Mouse (Mus musculus) Patski (cell line): ENCODE results near the gene Ptprg. TPM values are rescaled to one million over a fixed set of nuclear protein-coding genes. Genes with fewer than 3 reads are reported as not detected.
"Not testable (repeated sequence)": the region's sequence is repeated elsewhere in the genome, so short reads cannot be mapped to it uniquely, and the experiment has no call there.

Source experiments
- ATAC-seq: fragments of 100-300 bp; one replicate; pipeline ENCODE4 v1.8.0; 2021
- CTCF ChIA-PET: fragments of 350-600 bp; sonication (Branson Sonifier 250); formaldehyde crosslinking; loops from one replicate; lab custom pipeline; 2022; ENCODE audit warnings: inconsistent platforms; lab: Charles Lee
- POLR2A ChIA-PET: fragments of 350-600 bp; sonication (Branson Sonifier 250); formaldehyde crosslinking; loops from one replicate; lab custom pipeline; 2022; ENCODE audit warnings: antibody characterized with exemption, inconsistent platforms; lab: Charles Lee
- DNase-seq: peaks from one replicate; pipeline ENCODE4 v3.0.0-alpha.2; 2011; ENCODE audit warnings: low read depth, low spot score
- H3K27me3 ChIP-seq: fragments of 371-371 bp; one replicate; pipeline ENCODE4 v1.5.1; 2021
- CTCF ChIP-seq: fragments of 100-300 bp; IDR thresholded peaks from one replicate; pipeline ENCODE4 v1.5.1; 2021
- in situ Hi-C: fragments of 300-500 bp; cut with MboI; formaldehyde crosslinking; loops from 3 replicates; pipeline ENCODE4 v1.11.1; 2018; ENCODE audit warnings: low pct_unique_long_range_greater_than_20kb, mixed read lengths
- polyA plus RNA-seq: library from polyadenylated mRNA; unstranded; gene quantifications from one replicate; pipeline ENCODE4 v1.2.3, GENCODE M21; 2021

The Ptprg gene
- polyA plus RNA-seq, 1 experiment from 2014 or later: 40.1 TPM

DNA sequence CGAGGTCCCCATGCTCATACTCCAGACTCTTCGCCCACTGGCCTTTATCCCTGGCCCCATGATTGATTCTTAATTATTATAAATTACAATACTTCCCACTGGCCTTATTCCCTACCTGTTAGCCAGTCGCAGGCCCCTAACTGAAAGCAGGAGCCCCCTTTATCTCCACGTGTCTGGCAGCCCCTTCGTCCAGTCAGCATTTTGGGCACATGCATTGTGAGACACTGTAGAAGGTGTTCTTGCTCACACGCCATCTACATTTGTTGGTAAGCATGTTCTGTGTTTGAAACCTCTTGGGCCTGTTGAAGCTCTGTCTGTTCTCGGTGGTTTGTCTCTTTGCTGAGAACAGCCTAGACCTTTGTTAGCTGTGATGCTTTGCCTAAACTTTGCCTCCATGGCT is 259.0 kb downstream of the Ptprg start:
- CTCF ChIA-PET: interaction anchor here (1.2 to 1.7 kb wide), 2 partner anchors 10 to 38 kb away, joined by 3 read pairs; no protein-coding TSS in a partner anchor
- DNase-seq (no peak), ATAC-seq (no peak)
- H3K27me3 ChIP-seq: no peaks in the 10 kb centered on the region
- in situ Hi-C loops: no loop called here
- TF ChIP-seq CTCF: no peak
- POLR2A ChIA-PET: interaction anchor here (1.2 kb wide), 1 partner anchor 40 kb away, joined by 3 read pairs; no protein-coding TSS in a partner anchor

DNA sequence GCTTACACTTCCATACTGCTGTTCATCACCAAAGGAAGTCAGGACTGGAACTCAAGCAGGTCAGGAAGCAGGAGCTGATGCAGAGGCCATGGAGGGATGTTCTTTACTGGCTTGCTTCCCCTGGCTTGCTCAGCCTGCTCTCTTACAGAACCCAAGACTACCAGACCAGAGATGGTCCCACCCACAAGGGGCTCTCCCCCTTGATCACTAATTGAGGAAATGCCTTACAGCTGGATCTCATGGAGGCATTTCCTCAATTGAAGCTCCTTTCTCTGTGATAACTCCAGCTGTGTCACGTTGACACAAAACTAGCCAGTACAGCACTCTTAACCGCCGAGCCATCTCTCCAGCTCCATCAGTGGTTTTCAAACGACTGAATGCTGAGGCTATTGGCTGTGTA is 261.5 kb downstream of the Ptprg start:
- POLR2A ChIA-PET, CTCF ChIA-PET: not testable (repeated sequence)
- in situ Hi-C loops: loop anchor here (5.0 kb wide), 1 partner anchor 253 kb away; no protein-coding TSS in a partner anchor

DNA sequence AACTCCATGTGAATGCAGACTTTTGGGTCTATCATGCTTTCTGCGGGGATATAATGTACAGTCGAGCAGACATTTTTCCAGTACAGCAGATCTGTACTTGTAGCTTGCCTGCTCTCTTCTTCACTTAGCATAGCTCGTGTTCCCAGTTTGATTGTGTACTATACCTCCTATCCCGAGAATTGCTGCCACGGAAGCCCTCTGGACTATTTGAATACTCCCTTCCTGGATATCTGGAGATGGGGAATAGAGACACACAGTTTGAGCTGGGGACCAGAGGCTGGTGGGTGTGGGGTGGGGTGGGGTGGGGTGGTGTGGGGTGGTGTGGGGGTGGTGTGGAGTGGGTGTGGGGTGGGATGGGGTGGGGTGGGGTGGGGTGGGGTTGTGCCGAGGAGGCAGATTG is 263.9 kb downstream of the Ptprg start:
- DNase-seq (no peak), ATAC-seq (no peak)
- ChIA-PET CTCF (no interaction called here), POLR2A (interaction anchor here (0.7 to 0.9 kb wide), 2 partner anchors 25 to 256 kb away, joined by 3 read pairs; no protein-coding TSS in a partner anchor)
- TF ChIP-seq CTCF: no peak
- H3K27me3 ChIP-seq: no peaks in the 10 kb centered on the region
- in situ Hi-C loops: loop anchor here (5.0 kb wide), 1 partner anchor 255 kb away; no protein-coding TSS in a partner anchor

More for the DNA sequence above, 261.5 kb downstream of the Ptprg start:
- ATAC-seq, H3K27me3 ChIP-seq, DNase-seq: not testable (repeated sequence)

DNA sequence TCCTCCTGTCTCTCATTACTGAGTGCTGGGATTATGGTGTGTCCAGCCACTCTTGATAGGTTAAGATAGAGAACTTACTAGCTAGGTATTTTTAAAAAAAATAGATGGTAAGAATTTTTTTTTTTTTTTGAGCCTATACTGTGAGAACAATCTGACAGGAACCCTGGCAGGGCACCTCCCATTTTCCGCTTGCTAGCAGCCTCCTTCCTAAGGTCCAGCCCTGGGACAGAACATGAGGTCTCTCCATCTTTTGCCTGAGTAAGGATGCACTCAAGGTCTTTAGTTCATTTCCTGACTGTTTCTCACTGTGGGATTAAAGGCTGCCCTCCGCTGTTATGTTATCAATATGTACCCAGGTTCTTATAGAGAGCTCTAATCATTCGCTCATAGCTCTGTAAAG is 264.7 kb downstream of the Ptprg start:
- CTCF ChIA-PET: no interaction called here
- DNase-seq: no peak
- TF ChIP-seq CTCF: no peak
- in situ Hi-C loops: loop anchor here (5.0 kb wide), 1 partner anchor 256 kb away; no protein-coding TSS in a partner anchor
- no peak for ATAC-seq
- POLR2A ChIA-PET: interaction anchor here (0.7 kb wide), 1 partner anchor 257 kb away, joined by 3 read pairs; no protein-coding TSS in a partner anchor
- H3K27me3 ChIP-seq: no peaks in the 10 kb centered on the region

DNA sequence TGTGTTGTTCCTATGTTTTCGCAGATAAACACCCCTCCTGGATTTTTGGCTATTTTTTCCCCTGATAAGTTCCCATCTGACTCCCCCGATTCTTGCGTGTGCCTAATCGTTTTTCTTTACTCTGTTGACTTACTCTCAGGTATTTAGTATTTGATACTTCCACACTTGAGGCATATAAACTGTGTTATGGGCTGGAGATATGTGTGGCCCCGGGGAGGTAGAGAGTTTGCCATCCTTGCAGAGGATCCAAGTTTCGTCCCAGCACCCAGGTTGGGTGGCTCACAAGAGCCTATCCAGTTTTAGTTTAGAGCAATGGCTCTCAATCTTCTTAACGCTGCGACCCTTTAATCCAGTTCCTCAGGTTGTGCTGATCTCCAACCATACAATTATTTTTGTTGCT is 265.4 kb downstream of the Ptprg start:
- in situ Hi-C loops: loop anchor here (5.0 kb wide), 1 partner anchor 256 kb away; no protein-coding TSS in a partner anchor
- ChIA-PET CTCF (no interaction called here), POLR2A (no interaction called here)
- no peak for DNase-seq
- no peaks in the 10 kb centered on the region for H3K27me3 ChIP-seq
- no peak for TF ChIP-seq CTCF
- ATAC-seq: no peak

DNA sequence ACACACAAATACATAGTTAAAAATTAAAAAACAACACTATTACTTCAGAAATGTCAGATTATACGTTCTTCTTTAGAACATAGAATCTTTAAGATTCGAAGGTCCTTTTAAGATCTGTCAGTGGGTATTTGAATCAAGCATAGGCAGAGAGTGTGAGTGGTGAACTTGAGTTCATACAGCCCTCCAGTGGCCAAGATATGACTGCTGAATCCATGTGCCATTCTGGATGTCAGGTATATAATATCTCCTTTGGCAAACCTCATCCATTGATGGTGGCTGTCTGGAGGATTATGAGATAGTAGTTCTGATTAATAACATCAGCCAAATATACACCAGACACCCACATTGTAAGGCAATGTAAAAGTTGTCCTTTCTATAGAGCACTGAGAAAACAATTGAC is 266.0 kb downstream of the Ptprg start:
- DNase-seq (no peak), ATAC-seq (no peak)
- H3K27me3 ChIP-seq: no peaks in the 10 kb centered on the region
- peak; percentile 31 for TF ChIP-seq CTCF
- CTCF ChIA-PET: no interaction called here
- in situ Hi-C loops: loop anchor here (5.0 kb wide), 1 partner anchor 257 kb away; no protein-coding TSS in a partner anchor
- POLR2A ChIA-PET: no interaction called here

DNA sequence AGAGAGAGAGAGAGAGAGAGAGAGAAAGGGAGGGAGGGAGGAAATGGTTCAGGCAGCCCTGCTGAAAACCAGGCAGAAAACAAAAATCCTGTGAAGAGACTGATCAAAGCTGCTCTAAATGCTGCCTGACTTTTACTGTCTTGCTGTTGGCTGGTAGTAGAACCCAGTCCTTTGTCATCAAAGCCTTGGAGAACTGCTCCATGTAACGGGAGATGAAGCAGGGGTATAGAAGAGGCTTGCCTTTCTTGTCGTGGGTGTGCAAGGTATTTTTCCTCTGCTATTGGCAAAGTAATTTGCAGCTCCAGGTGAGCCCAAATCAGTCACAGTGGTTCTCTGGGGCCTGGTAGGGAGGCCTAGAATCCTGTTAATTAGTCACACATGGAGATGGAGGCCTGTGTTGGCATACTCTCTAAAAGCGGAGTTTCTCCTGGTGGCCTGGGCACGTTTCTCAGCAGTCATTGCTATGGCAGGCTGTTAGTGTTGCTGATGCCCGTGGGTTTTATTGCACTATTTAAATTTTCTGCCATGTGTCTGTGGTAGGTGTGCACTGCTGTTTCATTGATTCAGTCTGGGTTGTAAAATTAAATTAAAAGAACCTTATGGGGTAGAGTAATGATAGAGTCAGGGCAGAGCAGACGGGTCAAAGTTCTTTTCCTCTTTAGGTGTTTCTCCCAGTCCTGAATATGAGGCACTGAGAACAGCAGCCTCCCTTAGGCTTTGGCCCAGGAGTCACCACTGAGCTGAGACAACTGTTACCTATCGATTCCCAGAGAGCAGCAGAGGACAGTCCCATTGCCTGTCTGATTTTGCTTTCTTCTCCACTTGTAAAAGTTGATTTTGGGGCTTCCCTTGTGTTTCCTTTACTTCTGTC is 269.7 kb downstream of the Ptprg start:
- ATAC-seq: no peak
- CTCF ChIA-PET: no interaction called here
- POLR2A ChIA-PET: no interaction called here
- TF ChIP-seq CTCF: no peak
- DNase-seq: no peak
- no peaks in the 10 kb centered on the region for H3K27me3 ChIP-seq
- in situ Hi-C loops: no loop called here

DNA sequence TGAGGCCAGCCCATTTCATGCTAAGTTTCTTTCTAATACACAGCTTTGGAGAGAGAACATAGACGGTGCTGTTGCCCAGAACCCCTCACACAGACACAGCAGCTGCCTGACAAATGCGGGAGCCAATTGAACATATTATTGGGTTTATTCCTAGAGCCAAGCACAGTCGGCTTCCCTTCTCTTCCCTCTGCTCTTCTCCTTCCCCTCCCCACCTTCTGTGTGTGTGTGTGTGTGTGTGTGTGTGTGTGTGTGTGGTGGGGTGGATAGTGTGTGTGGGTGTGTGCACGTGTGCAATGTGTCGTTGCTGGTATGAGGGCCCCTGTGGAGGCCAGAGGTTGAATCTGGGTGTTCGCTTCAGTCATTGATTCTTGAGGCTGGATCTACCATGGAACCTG is 270.4 kb downstream of the Ptprg start:
- CTCF ChIA-PET: no interaction called here
- no peaks in the 10 kb centered on the region for H3K27me3 ChIP-seq
- in situ Hi-C loops: no loop called here
- POLR2A ChIA-PET: no interaction called here
- no peak for TF ChIP-seq CTCF
- no peak for DNase-seq
- no peak for ATAC-seq

DNA sequence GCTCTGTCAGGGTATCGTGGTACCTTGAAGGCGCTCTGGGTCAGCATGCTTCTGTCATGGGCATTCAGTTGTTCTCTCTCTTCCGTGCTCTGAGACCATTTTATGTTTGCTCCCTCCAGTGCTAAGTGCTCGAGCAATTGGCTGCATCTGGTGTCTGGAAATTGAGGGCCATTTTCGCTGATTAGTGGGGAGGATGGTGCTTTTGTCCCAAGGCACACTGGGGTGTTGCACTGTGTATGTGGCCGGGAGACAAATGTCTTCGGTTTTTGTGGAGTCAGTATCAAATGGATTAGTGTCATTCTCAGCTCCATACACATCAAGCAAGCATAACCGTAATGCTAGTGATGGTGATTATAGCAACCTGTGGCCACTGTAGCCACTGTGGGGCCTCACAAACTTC is 271.6 kb downstream of the Ptprg start:
- in situ Hi-C loops: no loop called here

DNA sequence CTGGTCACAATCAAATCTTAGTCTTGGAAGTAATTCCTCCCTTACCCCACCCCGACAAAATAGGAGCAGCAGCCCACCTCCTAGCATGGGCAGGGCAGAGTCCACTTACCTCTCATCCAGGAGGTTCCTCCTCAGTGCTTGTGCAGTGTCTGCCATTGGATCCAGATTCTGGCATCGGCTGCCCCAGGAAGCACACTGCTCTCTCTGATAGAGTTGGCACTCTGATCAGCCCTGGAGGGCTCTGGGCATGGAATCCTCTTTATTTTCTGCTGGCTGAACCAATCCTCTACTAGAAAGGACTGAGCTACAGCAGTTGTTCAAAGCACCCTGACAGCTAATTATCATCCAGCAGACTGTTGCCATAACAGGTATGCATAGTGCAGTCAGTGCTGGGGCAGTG is 272.2 kb downstream of the Ptprg start:
- ChIA-PET CTCF (interaction anchor here (1.4 kb wide), 1 partner anchor 14 kb away, joined by 4 read pairs; no protein-coding TSS in a partner anchor), POLR2A (no interaction called here)
- DNase-seq: no peak

More for the DNA sequence above, 271.6 kb downstream of the Ptprg start:
- DNase-seq (no peak), ATAC-seq (no peak)
- POLR2A ChIA-PET: no interaction called here
- TF ChIP-seq CTCF: no peak
- H3K27me3 ChIP-seq: no peaks in the 10 kb centered on the region
- CTCF ChIA-PET: interaction anchor here (1.4 kb wide), 1 partner anchor 15 kb away, joined by 4 read pairs; no protein-coding TSS in a partner anchor

DNA sequence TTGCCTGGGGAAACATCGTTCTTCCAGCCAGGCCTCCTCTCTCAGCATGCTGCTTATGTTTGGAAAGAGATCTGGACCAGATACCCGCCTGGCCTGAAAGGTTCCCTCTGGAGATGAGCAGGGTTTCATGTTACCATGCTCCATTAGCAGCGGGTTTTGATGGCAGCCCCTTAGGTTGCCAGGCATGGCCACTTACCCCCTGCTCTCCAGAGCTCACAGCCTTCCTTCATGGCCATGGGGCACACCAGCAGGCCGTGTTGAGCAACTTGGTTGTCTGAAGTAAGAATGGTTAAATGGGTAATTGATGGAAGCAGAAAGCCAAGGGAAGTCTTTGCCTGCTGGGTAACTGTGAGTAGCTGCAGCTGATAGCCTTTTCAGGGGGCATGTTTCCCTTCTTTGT is 274.8 kb downstream of the Ptprg start:
- TF ChIP-seq CTCF: no peak
- ChIA-PET POLR2A (no interaction called here), CTCF (no interaction called here)
- ATAC-seq (no peak), DNase-seq (no peak)
- no peaks in the 10 kb centered on the region for H3K27me3 ChIP-seq
- in situ Hi-C loops: no loop called here

More for the DNA sequence above, 272.2 kb downstream of the Ptprg start:
- H3K27me3 ChIP-seq: no peaks in the 10 kb centered on the region
- TF ChIP-seq CTCF: no peak
- in situ Hi-C loops: no loop called here
- no peak for ATAC-seq
